Mouse (Mus musculus) gastrocnemius, adult 18-20 months (tissue): ENCODE measurements at regions not wholly inside any gene's neighbourhood (a gene's known extent, or its start where the extent isn't known, plus 50 kb on each side); places are given as distances from the start of the nearest gene placed in this dataset.
"Not testable (repeated sequence)": the region's sequence is repeated elsewhere in the genome, so short reads cannot be mapped to it uniquely, and the experiment has no call there.

Experiments
- DNase-seq: peaks from one replicate; pipeline ENCODE4 v3.0.0; 2021; ENCODE audit warnings: low spot score

DNA sequence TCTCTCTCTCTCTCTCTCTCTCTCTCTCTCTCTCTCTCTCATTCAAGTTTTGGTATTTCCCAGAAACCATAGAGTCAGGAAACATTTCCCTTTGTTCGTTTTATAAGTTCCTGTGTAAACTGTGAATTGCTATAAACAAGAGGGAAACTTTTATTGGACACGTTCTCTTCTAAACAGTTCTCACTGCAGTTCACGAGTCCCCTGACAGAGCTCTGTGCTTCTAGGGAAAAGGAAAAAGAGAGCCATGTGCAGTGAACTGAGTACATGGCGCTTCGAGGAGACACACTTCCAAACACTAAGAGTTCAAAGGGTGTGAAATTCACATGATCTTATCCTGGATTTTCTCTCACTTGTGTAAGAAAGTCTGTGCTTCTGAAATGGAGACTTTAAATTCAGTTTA lies 84.5 kb upstream of the Tars start:
- no peak for DNase-seq

DNA sequence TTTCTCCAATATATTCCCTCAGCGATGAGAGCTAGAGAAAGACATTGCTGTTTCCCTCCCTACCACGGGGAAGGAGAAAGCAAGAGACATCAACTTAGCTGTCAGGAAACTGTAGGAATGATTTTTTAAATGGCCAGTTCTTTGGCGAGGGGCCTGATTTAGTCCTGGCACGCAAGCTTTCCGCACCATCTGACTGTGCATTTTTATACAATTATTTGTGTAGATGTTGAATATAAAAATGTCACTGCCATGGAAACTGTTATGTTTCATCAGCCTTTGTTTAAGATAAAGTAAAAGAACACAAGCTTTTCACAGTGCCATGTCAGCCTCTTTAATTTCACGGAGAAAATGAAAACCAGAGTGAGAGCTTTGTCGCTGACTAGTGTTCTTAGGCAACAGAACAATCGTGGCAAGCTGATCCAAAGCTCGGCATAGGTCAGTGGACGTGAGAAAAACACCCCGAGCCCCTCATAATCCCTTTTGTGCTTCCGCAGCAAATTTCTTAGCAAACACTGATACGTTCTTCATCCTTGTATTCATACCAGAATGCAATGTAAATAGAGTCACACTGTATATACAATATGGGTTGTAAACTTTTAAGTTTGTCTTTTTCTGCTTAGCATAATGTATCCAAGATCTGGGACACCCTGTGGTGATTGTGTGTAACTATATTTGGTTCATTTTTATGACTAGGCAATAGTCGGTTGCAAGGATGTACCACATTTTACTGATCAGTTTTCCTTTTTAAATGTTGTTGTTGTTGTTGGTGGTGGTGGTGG lies 79.9 kb upstream of the Tars start:
- DNase-seq = no peak

DNA sequence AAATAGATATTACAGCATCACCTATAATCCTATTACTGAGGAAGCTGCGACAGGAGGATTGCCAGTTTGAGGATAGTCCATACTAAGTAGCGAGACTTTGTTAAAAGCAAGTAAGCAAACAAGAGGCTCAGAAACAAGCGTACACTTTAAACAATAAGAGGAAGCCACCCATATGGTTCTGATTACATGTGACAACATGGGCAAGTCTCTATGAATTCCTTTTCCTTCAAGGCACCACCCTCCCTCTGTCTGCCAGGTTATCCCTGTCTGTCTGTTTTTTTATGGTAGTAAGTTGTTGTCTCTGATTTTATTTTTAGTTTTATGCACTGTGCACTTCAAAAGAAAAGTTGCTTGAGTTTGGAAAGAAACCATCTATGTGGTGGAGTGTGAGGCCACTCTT lies 76.8 kb upstream of the Tars start:
- no peak for DNase-seq

DNA sequence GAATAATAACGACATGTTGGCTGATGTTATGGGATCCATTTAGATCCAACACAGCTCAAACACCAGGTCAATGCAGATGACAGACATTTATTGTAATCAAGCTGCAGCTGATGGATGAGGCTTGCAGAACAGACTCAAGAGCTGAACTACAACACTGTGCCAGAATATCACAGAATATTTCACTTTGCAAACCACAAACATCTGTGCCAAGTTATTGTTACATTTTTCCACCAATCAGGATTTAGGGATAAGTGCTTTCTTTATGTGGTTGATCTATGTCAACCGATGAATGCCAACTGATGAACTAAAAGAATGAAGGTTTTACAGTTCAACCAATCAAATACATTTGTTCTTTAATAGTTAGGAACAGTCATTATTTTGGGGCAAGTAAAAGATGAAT lies 63.9 kb upstream of the Tars start:
- DNase-seq = no peak

DNA sequence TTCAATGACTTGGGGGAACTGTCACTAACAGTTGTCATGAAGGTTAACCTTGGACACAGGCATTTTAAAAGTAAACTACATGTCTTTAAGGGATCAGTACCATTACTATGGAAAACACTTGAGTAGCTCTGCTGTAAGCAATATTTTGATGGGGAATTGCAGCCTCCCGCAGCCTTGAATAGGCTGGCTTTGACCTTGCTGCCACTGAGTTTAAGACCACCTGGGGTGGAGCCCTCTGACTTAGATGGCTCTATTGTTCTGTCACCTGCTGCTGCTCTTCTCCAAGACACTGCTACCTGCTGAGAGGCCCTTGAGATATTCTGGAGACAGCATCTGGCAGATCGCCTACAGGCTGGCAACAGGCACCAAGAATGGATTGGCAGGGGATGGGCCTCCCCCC lies 62.1 kb upstream of the Tars start:
- not testable (repeated sequence) for DNase-seq

DNA sequence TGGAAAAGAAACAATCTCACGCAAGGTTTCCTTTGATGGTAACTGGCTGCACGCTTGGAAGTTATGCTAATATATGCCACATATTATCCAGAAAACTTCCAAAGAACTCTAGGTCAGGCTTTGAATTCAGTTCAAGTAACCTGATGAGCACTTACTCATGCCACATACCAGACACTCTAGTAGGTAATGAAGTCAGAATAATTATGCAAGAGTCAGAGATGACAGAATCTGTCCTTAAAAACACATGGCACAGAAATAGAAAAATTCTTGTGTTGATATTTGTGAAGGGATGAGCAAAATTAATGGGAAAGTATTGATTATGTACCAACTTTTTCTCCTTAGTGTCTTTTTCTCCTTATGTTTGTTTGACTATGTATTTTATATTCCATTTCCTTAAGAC lies 59.8 kb upstream of the Tars start:
- no peak for DNase-seq

DNA sequence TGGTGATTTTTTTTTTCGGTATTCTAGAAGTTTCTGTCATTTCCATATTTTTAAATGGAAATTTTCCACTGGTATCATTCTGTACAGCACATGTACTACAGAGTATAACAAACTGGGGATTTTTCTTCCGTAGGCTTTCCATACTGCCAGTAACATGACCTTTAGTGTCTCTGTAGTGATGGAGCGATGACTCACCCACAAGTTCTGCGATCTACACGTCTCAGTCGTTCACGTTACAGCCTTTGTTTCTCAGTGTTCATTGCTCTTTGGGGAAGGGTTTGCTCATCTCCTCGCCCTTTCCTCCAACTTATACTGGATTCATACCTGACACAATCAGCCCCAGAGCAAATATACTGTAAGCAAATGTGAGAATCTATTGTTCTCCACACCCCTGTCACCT lies 57.8 kb upstream of the Tars start:
- no peak for DNase-seq

DNA sequence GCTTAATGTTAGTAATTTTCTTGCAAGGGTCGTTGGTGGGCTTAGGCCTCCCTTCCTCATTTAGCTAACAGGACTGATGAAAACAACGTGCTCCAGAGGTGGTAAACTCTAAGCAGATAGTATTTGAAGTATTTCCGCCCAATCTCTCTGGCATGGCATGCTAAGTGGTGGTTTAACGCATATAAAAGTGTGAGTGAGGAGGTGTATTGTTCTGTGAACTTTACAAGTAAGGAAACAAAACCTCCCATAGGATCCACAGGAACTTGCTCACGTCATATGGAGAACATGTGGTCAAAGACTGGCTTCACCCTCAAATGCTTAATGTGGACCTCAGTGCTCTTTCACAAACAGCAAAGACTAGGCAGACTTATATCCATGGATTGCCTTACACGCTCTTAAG lies 56.5 kb upstream of the Tars start:
- DNase-seq = no peak

DNA sequence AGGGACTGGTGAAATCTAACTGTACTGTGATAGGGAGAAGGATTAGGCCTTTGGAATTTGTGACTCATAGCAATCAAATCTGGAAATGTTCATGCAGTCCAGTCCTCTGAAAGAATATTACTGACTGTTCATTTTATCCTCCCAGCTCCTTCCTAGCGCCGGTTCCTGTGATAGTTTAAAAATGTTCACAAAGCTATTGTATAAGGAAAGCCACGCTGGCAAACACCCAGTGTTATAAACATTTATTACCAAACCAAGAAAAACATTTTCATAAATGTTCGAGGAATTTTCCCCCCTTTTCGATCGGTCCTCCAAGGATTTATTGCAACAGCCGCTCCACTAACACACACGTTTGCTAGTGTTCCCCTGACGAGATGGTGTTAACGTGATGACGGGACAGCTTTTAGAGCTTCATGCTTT lies 55.9 kb upstream of the Tars start:
- peak; percentile 30 for DNase-seq

DNA sequence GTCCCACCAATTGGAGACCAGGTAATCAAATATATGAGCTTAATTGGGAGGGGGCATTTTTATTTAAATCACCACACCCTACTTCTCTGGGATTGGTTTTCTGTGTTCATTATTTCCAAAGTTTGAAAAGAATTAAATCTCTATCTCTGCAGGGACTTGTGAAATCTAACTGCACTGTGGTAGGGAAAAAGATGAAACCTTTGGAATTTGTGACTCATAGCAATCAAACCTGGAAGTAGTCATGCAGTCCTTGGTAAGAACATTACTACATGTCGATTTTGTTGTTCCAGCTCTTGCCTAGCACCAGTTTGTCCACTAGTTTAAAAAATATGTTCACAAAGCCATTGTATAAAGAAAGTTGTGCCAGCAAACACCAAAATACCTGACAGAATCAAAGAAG lies 54.5 kb upstream of the Tars start:
- DNase-seq = no peak

DNA sequence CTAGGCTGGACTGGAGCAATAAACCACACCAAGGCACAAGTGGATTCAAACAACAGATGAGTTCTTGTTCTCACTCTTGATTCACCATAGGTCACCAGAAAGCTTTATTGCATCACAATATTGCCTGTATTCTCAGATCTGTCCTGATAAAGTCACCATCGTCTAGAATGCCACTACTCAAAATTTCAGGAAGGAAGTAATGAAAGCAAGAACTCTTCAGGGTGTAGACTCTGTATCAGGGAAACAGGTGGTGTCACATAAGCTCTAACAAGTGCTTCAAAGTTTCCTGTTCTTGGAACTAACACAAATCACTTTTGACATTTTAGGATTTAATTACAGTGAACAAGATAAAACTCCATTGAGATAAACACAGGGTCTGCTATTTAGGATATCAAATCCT lies 52.2 kb upstream of the Tars start:
- DNase-seq = no peak
